Mouse (Mus musculus) lung, embryonic 16.5 days (tissue): ENCODE data around the gene Ifitm7. TPM values are rescaled to one million over a fixed set of nuclear protein-coding genes. Genes with fewer than 3 reads are reported as not detected.

ENCODE experiments used
- ATAC-seq: fragments of 200-750 bp; cut with Nextera tagmentation; 2 replicates; pipeline ENCODE4 v1.8.0; 2017; ENCODE audit warnings: low read depth, mild to moderate bottlenecking, moderate library complexity
- H3K27ac ChIP-seq: fragments of 300-500 bp; sonication (generic); 2 replicates; pipeline ENCODE4 v1.5.1; 2014; ENCODE audit warnings: mild to moderate bottlenecking, control low read depth, low read length
- H3K27me3 ChIP-seq: fragments of 300-500 bp; sonication (generic); 2 replicates; pipeline ENCODE4 v1.6.1; 2014; ENCODE audit warnings: low read depth, low read length, mixed read lengths; ENCODE audit not compliant: control insufficient read depth, insufficient read depth
- H3K36me3 ChIP-seq: fragments of 300-500 bp; sonication (generic); 2 replicates; pipeline ENCODE4 v1.6.1; 2014; ENCODE audit warnings: low read length; ENCODE audit not compliant: control insufficient read depth, insufficient read depth
- H3K4me1 ChIP-seq: fragments of 300-500 bp; sonication (generic); replicated peaks from 2 replicates; pipeline ENCODE4 v1.6.1; 2014; ENCODE audit warnings: low read length, mixed read lengths; ENCODE audit not compliant: control insufficient read depth, insufficient read depth
- H3K4me2 ChIP-seq: fragments of 300-500 bp; sonication (generic); 2 replicates; pipeline ENCODE4 v1.6.1; 2014; ENCODE audit warnings: low read depth, low read length, control low read depth
- H3K4me3 ChIP-seq: fragments of 300-500 bp; sonication (generic); 2 replicates; pipeline ENCODE4 v1.5.1; 2014; ENCODE audit warnings: mild to moderate bottlenecking, low read length, control low read depth
- H3K9ac ChIP-seq: fragments of 300-500 bp; sonication (generic); 2 replicates; pipeline ENCODE4 v1.6.1; 2014; ENCODE audit warnings: low read length, control low read depth
- H3K9me3 ChIP-seq: fragments of 300-500 bp; sonication (generic); 2 replicates; pipeline ENCODE4 v1.6.1; 2016; ENCODE audit warnings: low read length; ENCODE audit not compliant: control insufficient read depth
- WGBS: fragments of 180-500 bp; shearing (Covaris S2); extraction: QIAGEN DNeasy Blood & Tissue Kit; methylation state at CpG from one replicate; pipeline ENCODE4 v1.1.7; 2014; 5-methylcytosine and 5-hydroxymethylcytosine counted together
- polyA plus RNA-seq: library from polyadenylated mRNA; unstranded; fragments of >200 nt; fragmentation: Nextera tagmentation; extraction: Ambion mirVana; gene quantifications from 2 replicates; pipeline ENCODE4 v1.2.1, GENCODE M21; 2015

The Ifitm7 gene
- polyA plus RNA-seq, 1 experiment from 2014 or later: not detected

DNA sequence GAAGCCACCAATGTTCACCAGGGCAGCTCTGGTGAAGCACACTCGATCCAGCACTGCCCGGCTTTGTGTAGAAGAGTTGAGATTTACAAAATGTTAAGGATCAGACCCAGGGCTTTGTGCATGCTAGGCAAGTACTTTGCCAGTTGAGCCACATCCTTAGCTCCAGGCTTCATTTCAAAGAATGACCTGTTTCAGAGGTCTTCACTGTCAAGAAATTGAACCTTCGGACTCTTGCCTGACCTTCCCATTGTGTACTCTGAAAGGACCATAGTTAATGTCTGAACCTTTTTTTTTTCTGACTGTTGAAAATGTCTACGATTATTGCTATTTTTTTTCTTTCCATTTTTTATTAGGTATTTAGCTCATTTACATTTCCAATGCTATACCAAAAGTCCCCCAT, 23.3 kb upstream of the Ifitm7 start:
- WGBS: 89% methylated on average over 4 of the region's 4 CpGs
- ATAC-seq: no peak
- H3K9me3 ChIP-seq: no peaks in the 10 kb centered on the region

DNA sequence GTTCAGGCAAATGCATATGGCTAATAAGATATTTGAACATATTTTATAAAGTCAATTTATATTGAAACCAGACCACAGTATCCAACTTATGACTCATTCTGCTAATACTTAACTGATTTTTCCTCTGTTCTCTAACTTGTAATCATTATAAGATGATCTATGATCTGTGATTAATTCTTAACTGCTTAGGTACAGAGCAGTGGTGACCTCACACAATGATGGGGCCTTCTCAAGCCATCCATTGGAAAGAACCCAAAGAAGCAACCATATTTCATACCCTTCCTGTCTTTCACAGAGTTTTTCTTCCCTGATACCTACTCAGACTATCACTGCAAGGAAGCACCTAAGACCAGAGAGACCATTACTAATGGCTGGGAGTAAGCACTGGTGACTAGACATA, 22.0 kb upstream of the Ifitm7 start:
- no peak for ATAC-seq
- Histone ChIP-seq H3K9me3 (no peaks in the 10 kb centered on the region), H3K36me3 (no peaks in the 10 kb centered on the region), H3K4me2 (no peak overlapping the region), H3K9ac (no peak overlapping the region), H3K27ac (no peak overlapping the region), H3K4me1 (no peaks in the 10 kb centered on the region; the same call in 1 of the 2 replicates), H3K27me3 (no peaks in the 10 kb centered on the region), H3K4me3 (no peak overlapping the region)

More for the DNA sequence above, 23.3 kb upstream of the Ifitm7 start:
- no peak overlapping the region for H3K27ac ChIP-seq
- H3K4me2 ChIP-seq: no peak overlapping the region
- no peak overlapping the region for H3K9ac ChIP-seq
- no peaks in the 10 kb centered on the region for H3K4me1 ChIP-seq
- no peaks in the 10 kb centered on the region for H3K27me3 ChIP-seq
- no peaks in the 10 kb centered on the region for H3K36me3 ChIP-seq
- H3K4me3 ChIP-seq: no peak overlapping the region

- H3K9ac ChIP-seq: no peak overlapping the region
- WGBS: 59% methylated on average over 2 of the region's 2 CpGs
- H3K4me2 ChIP-seq: no peak overlapping the region
- no peak overlapping the region for H3K27ac ChIP-seq
- H3K27me3 ChIP-seq: no peaks in the 10 kb centered on the region
- no peaks in the 10 kb centered on the region; the same call in 1 of the 2 replicates for H3K4me1 ChIP-seq
- no peaks in the 10 kb centered on the region for H3K9me3 ChIP-seq
- no peak overlapping the region for H3K4me3 ChIP-seq
- no peaks in the 10 kb centered on the region for H3K36me3 ChIP-seq
- ATAC-seq: no peak
These were observed 21.4 kb upstream of the Ifitm7 start for GRCm38 (mm10) chr16:14008081-14008480.

GRCm38 (mm10) chr16:14005266-14005665, 18.6 kb upstream of the Ifitm7 start:
- no peaks in the 10 kb centered on the region for H3K27me3 ChIP-seq
- no peak overlapping the region for H3K9ac ChIP-seq
- H3K36me3 ChIP-seq: no peaks in the 10 kb centered on the region
- no peaks in the 10 kb centered on the region; the same call in 1 of the 2 replicates for H3K4me1 ChIP-seq
- ATAC-seq: no peak
- H3K9me3 ChIP-seq: no peaks in the 10 kb centered on the region
- WGBS: 69% methylated on average over 4 of the region's 4 CpGs
- H3K4me2 ChIP-seq: no peak overlapping the region
- H3K4me3 ChIP-seq: no peak overlapping the region
- no peak overlapping the region for H3K27ac ChIP-seq

DNA sequence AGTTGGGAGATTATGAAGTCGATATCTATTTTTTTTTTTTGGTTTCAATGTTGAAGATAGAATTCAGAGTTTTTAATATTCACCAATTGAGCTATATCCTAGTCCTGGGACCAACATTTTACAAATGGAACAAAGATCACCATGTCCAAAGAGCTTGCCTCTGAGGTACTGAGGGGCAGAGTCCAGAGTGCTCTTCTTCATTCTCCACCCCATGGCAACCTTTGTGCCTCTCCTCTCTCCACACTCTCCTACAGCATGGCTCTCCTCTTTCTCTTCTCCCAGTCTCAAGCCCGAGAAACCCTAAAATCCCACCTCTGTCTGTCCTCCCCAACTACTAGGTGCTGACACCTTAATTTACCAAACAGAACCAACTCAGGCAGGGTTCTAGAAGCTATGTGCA, 18.0 kb upstream of the Ifitm7 start:
- Histone ChIP-seq H3K27me3 (no peaks in the 10 kb centered on the region), H3K27ac (no peak overlapping the region), H3K9ac (no peak overlapping the region), H3K9me3 (no peaks in the 10 kb centered on the region), H3K4me3 (no peak overlapping the region), H3K4me1 (no peaks in the 10 kb centered on the region; the same call in 1 of the 2 replicates), H3K4me2 (no peak overlapping the region), H3K36me3 (no peaks in the 10 kb centered on the region)
- no peak for ATAC-seq
- 76% methylated on average over 2 of the region's 2 CpGs for WGBS

DNA sequence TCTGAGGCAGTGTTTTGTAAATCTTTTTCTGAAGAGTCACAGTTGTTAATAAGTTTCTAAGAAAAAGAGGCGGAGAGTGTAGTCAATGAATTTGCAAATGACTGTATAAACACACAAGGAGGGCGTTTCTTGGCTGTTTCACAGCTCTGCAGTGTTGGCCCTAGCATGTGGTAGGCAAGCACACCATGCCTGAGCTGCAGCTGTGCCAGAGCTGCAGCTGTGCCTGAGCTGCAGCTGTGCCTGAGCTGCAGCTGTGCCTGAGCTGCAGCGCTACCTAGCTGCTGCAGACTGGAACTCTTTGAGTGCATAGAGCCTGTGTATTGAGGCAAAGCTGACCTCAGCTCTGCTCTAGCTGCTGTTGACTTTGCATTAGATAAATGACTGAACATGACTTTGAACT, 17.5 kb upstream of the Ifitm7 start:
- 22% methylated on average over 3 of the region's 3 CpGs for WGBS
- H3K27me3 ChIP-seq: no peaks in the 10 kb centered on the region
- H3K9me3 ChIP-seq: no peaks in the 10 kb centered on the region
- H3K4me3 ChIP-seq: no peak overlapping the region
- peak; percentile 67; the same call in 1 of the 2 replicates for ATAC-seq
- H3K9ac ChIP-seq: no peak overlapping the region
- no peak overlapping the region for H3K27ac ChIP-seq
- no peak overlapping the region for H3K4me2 ChIP-seq
- no peaks in the 10 kb centered on the region; the same call in 1 of the 2 replicates for H3K4me1 ChIP-seq
- no peaks in the 10 kb centered on the region for H3K36me3 ChIP-seq

DNA sequence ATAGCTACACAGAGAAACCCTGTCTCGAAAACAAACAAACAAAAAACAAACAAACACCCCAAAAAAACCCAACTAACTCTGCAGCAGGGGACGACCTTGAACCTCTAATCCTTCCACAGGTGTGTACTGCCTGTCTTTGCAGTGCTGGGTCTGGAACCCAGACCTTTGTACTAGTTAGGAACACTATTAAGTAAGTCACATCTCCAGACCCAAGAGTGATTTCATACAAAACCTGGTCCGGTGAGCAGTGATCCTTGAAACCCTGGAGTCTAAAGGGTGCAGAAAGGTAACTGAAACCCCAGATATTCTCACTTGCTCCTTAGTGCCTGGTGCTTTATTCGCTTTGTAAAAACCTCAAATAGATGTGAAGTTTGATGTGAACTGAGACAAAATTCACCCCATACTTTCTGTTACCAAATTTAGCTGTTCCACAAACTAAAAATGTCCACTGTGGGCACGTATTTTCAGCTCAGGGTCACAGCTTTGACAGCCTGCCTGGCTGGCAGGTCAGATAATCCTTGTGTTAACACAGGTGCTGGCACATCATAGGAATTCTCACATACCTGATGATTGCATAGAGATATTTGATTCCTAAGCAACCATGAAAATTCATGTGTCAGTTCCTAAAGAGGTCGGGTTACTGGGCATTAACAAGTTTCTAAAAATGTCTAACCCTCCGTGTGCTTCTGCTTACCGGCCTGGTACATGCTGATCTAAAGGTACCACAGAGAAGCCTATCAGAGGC, 16.9 kb upstream of the Ifitm7 start:
- Histone ChIP-seq H3K27me3 (no peaks in the 10 kb centered on the region), H3K9me3 (no peaks in the 10 kb centered on the region), H3K4me1 (no peaks in the 10 kb centered on the region; the same call in 1 of the 2 replicates), H3K9ac (no peak overlapping the region), H3K36me3 (no peaks in the 10 kb centered on the region), H3K27ac (no peak overlapping the region), H3K4me3 (no peak overlapping the region), H3K4me2 (no peak overlapping the region)
- WGBS: 44% methylated on average over 8 of the region's 8 CpGs
- ATAC-seq: no peak

DNA sequence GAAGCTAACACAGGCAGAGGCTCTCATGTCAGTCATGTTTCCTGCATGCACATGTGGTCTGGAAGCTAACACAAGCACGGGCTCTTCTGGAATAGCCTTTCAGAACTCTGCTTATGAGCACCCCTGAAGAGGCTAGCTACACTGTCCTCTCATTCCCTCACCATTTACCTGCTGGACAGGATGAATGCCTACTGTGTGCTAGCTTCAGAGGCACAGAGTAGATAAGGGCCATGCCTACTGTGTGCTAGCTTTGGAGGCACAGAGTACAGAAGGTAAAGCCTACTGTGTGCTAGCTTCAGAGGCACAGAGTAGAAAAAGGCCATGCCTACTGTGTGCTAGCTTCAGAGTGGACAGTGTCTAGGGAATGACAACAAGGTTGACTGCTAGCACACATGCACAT, 7.8 kb upstream of the Ifitm7 start:
- Histone ChIP-seq H3K9ac (no peak overlapping the region), H3K4me1 (no peaks in the 10 kb centered on the region), H3K4me3 (no peak overlapping the region), H3K4me2 (no peak overlapping the region), H3K27me3 (no peaks in the 10 kb centered on the region), H3K36me3 (no peaks in the 10 kb centered on the region), H3K9me3 (no peaks in the 10 kb centered on the region), H3K27ac (no peak overlapping the region)
- no peak for ATAC-seq
- 71% methylated on average over 1 of the region's 1 CpGs for WGBS

- Histone ChIP-seq H3K4me1 (no peaks in the 10 kb centered on the region), H3K4me3 (no peak overlapping the region), H3K36me3 (no peaks in the 10 kb centered on the region), H3K9me3 (no peaks in the 10 kb centered on the region), H3K9ac (no peak overlapping the region), H3K27me3 (no peaks in the 10 kb centered on the region), H3K27ac (no peak overlapping the region), H3K4me2 (no peak overlapping the region)
- no peak for ATAC-seq
- 77% methylated on average over 1 of the region's 1 CpGs for WGBS
These were observed 7.4 kb upstream of the Ifitm7 start for GRCm38 (mm10) chr16:13994076-13994475.
